Mouse (Mus musculus): Measurements from ENCODE around the gene Camsap3. TPM values are rescaled to one million over a fixed set of nuclear protein-coding genes. Genes with fewer than 3 reads are reported as not detected.
A peak's percentile ranks its signal among the peaks of the same experiment; 100 is the strongest.

The Camsap3 gene
- polyA plus RNA-seq, 1 experiment from 2014 or later: 15.8 TPM

- Histone ChIP-seq H3K27ac (no peak overlapping the region), H3K27me3 (no peaks in the 10 kb centered on the region), H3K36me3 (0 out of 2 replicates have a peak, but pooled peaks cover 2% of the 10 kb centered on the region), H3K4me2 (no peak overlapping the region), H3K9me3 (replicated peaks) (no peaks in the 10 kb centered on the region), H3K4me1 (peaks cover 13% of the 10 kb centered on the region; the same call in 1 of the 2 replicates), H3K9ac (no peak overlapping the region), H3K4me3 (replicated peaks) (no peak overlapping the region)
- WGBS: 35% methylated on average over 5 of the region's 5 CpGs
- no peak; the same call in 1 of the 2 replicates for ATAC-seq (replicated peaks; ENCODE audit: low FRiP score)
Measured at GRCm38 (mm10) chr8:3645804-3646203, 58.7 kb downstream of the Camsap3 start.

- H3K4me1 ChIP-seq: peaks cover 13% of the 10 kb centered on the region; the same call in 1 of the 2 replicates
- H3K9ac ChIP-seq: no peak overlapping the region
- H3K27ac ChIP-seq: 0 out of 2 replicates have a peak overlapping the region, but pooled peaks have one; percentile 7
- WGBS: 79% methylated on average over 6 of the region's 6 CpGs
- H3K36me3 ChIP-seq: no peaks in the 10 kb centered on the region
- ATAC-seq (replicated peaks; ENCODE audit: low FRiP score): 0 out of 2 replicates have a peak, but pooled peaks have one; percentile 58
- no peaks in the 10 kb centered on the region for H3K27me3 ChIP-seq
- H3K9me3 ChIP-seq (replicated peaks): no peaks in the 10 kb centered on the region
- H3K4me3 ChIP-seq (replicated peaks): no peak overlapping the region
- no peak overlapping the region for H3K4me2 ChIP-seq
Measured at GRCm38 (mm10) chr8:3646824-3647531, 59.9 kb downstream of the Camsap3 start.

DNA sequence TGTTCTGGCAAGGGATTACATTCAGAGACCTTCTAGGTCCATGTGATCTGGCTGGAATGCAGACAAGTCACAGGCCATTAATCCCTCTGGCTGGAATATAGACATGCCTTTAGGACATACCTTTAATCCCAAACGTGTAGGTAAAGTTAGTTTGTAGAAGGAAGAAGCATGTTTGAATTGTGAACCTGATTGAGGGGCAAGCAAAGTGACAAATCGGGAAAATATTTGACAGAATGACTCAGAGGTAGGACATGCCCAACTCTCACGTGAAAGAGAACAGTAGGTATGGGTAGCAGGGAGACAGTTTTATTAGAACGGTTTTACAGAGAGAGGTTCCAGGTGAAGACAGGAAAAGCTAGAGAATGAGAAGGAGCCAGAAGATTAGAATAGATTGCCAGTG is 60.5 kb downstream of the Camsap3 start:
- 0 out of 2 replicates have a peak, but pooled peaks have one; percentile 31 for ATAC-seq (replicated peaks; ENCODE audit: low FRiP score)
- Histone ChIP-seq H3K27me3 (no peaks in the 10 kb centered on the region), H3K9ac (no peak overlapping the region), H3K27ac (0 out of 2 replicates have a peak overlapping the region, but pooled peaks have one; percentile 7), H3K4me1 (peaks cover 13% of the 10 kb centered on the region; the same call in 1 of the 2 replicates), H3K4me3 (replicated peaks) (no peak overlapping the region), H3K9me3 (replicated peaks) (no peaks in the 10 kb centered on the region), H3K36me3 (no peaks in the 10 kb centered on the region), H3K4me2 (no peak overlapping the region)
- WGBS: 58% methylated on average over 4 of the region's 4 CpGs

DNA sequence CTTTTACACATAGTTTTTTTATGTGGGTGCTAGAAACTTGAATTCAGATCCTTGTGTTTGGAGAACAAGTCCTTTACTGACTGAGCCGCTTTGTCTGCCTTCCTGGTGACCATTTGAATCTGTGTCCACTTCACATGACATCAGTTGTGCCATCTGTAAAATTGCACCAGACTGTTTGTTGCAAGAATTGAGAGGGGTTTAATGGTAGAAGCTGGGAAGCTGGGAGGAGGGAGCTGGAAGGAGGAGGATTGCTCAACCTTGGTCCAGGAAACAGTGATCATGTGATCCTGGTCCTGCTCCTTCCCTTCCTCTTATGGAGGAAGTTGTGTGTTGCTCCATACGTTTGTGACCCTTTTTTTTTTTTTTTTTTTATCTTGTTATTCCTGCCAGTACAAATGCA is 61.2 kb downstream of the Camsap3 start:
- Histone ChIP-seq H3K27ac (no peak overlapping the region), H3K9me3 (replicated peaks) (no peaks in the 10 kb centered on the region), H3K4me2 (no peak overlapping the region), H3K4me3 (replicated peaks) (no peak overlapping the region), H3K27me3 (no peaks in the 10 kb centered on the region), H3K36me3 (no peaks in the 10 kb centered on the region), H3K4me1 (peaks cover 13% of the 10 kb centered on the region; the same call in 1 of the 2 replicates), H3K9ac (no peak overlapping the region)
- no peak for ATAC-seq (replicated peaks; ENCODE audit: low FRiP score)
- 67% methylated on average over 2 of the region's 2 CpGs for WGBS

- 51% methylated on average over 1 of the region's 1 CpGs for WGBS
- H3K4me2 ChIP-seq: peak overlapping the region; percentile 10; the same call in 1 of the 2 replicates
- no peaks in the 10 kb centered on the region for H3K27me3 ChIP-seq
- H3K9ac ChIP-seq: no peak overlapping the region
- peaks cover 13% of the 10 kb centered on the region; the same call in 1 of the 2 replicates for H3K4me1 ChIP-seq
- peak; percentile 65 for ATAC-seq (replicated peaks; ENCODE audit: low FRiP score)
- no peak overlapping the region for H3K27ac ChIP-seq
- no peak overlapping the region for H3K4me3 ChIP-seq (replicated peaks)
- H3K9me3 ChIP-seq (replicated peaks): no peaks in the 10 kb centered on the region
- H3K36me3 ChIP-seq: no peaks in the 10 kb centered on the region
Measured at GRCm38 (mm10) chr8:3648990-3649389, 61.9 kb downstream of the Camsap3 start.

DNA sequence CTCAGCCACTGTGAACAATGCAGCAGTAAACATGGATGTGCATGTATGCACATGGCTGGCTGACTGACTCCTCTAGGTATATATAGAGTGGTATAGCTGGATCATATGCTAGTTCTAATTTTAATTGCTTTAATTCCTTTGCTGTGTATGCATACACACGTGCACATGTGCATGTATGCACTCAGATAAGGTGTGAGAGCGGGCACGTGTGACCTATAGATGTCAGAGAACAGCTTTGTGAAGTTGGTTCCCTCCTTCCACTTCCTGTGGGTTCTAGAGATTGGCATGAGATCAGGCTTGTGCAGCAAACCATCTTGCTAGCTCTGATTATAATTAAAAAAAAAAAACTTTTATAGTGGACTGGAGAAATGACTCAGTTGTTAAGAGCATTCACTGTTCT is 65.8 kb downstream of the Camsap3 start:
- H3K9me3 ChIP-seq (replicated peaks): no peaks in the 10 kb centered on the region
- 67% methylated on average over 3 of the region's 3 CpGs for WGBS

GRCm38 (mm10) chr8:3654726-3655508 is 67.8 kb downstream of the Camsap3 start:
- no peaks in the 10 kb centered on the region for H3K9me3 ChIP-seq (replicated peaks)
- 72% methylated on average over 11 of the region's 11 CpGs for WGBS
- H3K4me2 ChIP-seq: no peak overlapping the region
- no peak for ATAC-seq (replicated peaks; ENCODE audit: low FRiP score)
- no peak overlapping the region for H3K4me3 ChIP-seq (replicated peaks)
- H3K36me3 ChIP-seq: no peaks in the 10 kb centered on the region
- no peak overlapping the region for H3K27ac ChIP-seq
- no peaks in the 10 kb centered on the region for H3K27me3 ChIP-seq
- H3K9ac ChIP-seq: no peak overlapping the region
- H3K4me1 ChIP-seq: peaks cover 9% of the 10 kb centered on the region

More for the DNA sequence above, 65.8 kb downstream of the Camsap3 start:
- Histone ChIP-seq H3K27me3 (no peaks in the 10 kb centered on the region), H3K4me2 (no peak overlapping the region), H3K36me3 (no peaks in the 10 kb centered on the region), H3K9ac (no peak overlapping the region), H3K27ac (no peak overlapping the region), H3K4me1 (peaks cover 16% of the 10 kb centered on the region), H3K4me3 (replicated peaks) (no peak overlapping the region)
- ATAC-seq (replicated peaks; ENCODE audit: low FRiP score): no peak

GRCm38 (mm10) chr8:3655526-3655925 is 68.4 kb downstream of the Camsap3 start, which contains the start of gene Retn:
TSS of gene Retn (plus strand) at chr8:3655770.
- no peak for ATAC-seq (replicated peaks; ENCODE audit: low FRiP score)
- Histone ChIP-seq H3K9ac (no peak within 1 kb of the TSS), H3K4me2 (no peak within 1 kb of the TSS), H3K9me3 (replicated peaks) (no peaks in the 10 kb centered on the region), H3K27me3 (no peaks in the 10 kb centered on the region), H3K27ac (no peak within 1 kb of the TSS), H3K4me3 (replicated peaks) (no peak within 1 kb of the TSS), H3K4me1 (peaks cover 9% of the 10 kb centered on the region), H3K36me3 (no peaks in the 10 kb centered on the region)
- WGBS: 65% methylated on average over 3 of the region's 3 CpGs

- ATAC-seq (replicated peaks; ENCODE audit: low FRiP score): peak; percentile 60
- Histone ChIP-seq H3K4me1 (peaks cover 9% of the 10 kb centered on the region), H3K27ac (no peak overlapping the region), H3K27me3 (no peaks in the 10 kb centered on the region), H3K36me3 (no peaks in the 10 kb centered on the region), H3K9ac (no peak overlapping the region), H3K9me3 (replicated peaks) (no peaks in the 10 kb centered on the region), H3K4me3 (replicated peaks) (no peak overlapping the region), H3K4me2 (peak overlapping the region; percentile 27; the same call in 1 of the 2 replicates)
- WGBS: 14% methylated on average over 7 of the region's 7 CpGs
Measured at GRCm38 (mm10) chr8:3656725-3657381, 69.8 kb downstream of the Camsap3 start.
